Mouse (Mus musculus) kidney, postnatal 14 days (tissue): ENCODE results near the gene Polr1e.

Experiments
- DNase-seq: peaks from one replicate; pipeline ENCODE4 v3.0.0; 2022; ENCODE audit warnings: mixed read lengths

The Polr1e gene

GRCm38 (mm10) chr4:45010806-45011415 lies 7.5 kb upstream of the Polr1e start:
- DNase-seq = peak; percentile 48

GRCm38 (mm10) chr4:45011581-45012104 lies 6.7 kb upstream of the Polr1e start:
- DNase-seq = no peak

- peak; percentile 100 for DNase-seq
These were observed 6.0 kb upstream of the Polr1e start, which contains the start of gene Zbtb5 for GRCm38 (mm10) chr4:45012105-45012975. Gene Zbtb5, minus strand, starts transcription at chr4:45012412.

GRCm38 (mm10) chr4:45013031-45013431 lies 5.4 kb upstream of the Polr1e start:
- no peak for DNase-seq

GRCm38 (mm10) chr4:45013537-45013936 lies 4.8 kb upstream of the Polr1e start:
- DNase-seq = no peak

- DNase-seq = peak; percentile 73
These were observed 2.8 kb upstream of the Polr1e start for GRCm38 (mm10) chr4:45015615-45016014.

GRCm38 (mm10) chr4:45019009-45019408 lies 626 bp downstream of the Polr1e start:
- no peak for DNase-seq

- no peak for DNase-seq
These were observed 8.1 kb downstream of the Polr1e start for GRCm38 (mm10) chr4:45026459-45026858.

- no peak for DNase-seq
These were observed 14.2 kb downstream of the Polr1e start for GRCm38 (mm10) chr4:45032586-45032985.

- peak; percentile 84 for DNase-seq
These were observed 16.6 kb downstream of the Polr1e start for GRCm38 (mm10) chr4:45034693-45035628.

- DNase-seq = no peak
These were observed 17.7 kb downstream of the Polr1e start for GRCm38 (mm10) chr4:45036048-45036447.

- DNase-seq = no peak
These were observed 18.2 kb downstream of the Polr1e start for GRCm38 (mm10) chr4:45036571-45036970.

- no peak for DNase-seq
These were observed 19.4 kb downstream of the Polr1e start for GRCm38 (mm10) chr4:45037455-45038410.

GRCm38 (mm10) chr4:45038879-45039278 lies 20.5 kb downstream of the Polr1e start:
- peak; percentile 19 for DNase-seq

- DNase-seq = peak; percentile 19
These were observed 21.2 kb downstream of the Polr1e start for GRCm38 (mm10) chr4:45039546-45039945.

GRCm38 (mm10) chr4:45040795-45041194 lies 22.4 kb downstream of the Polr1e start:
- DNase-seq = peak; percentile 36

- DNase-seq = no peak
These were observed 28.3 kb downstream of the Polr1e start for GRCm38 (mm10) chr4:45046679-45047078.

GRCm38 (mm10) chr4:45047286-45047887 lies 29.0 kb downstream of the Polr1e start:
- DNase-seq = no peak

- DNase-seq = no peak
These were observed 29.6 kb downstream of the Polr1e start for GRCm38 (mm10) chr4:45047956-45048355.

GRCm38 (mm10) chr4:45054862-45055261 lies 36.5 kb downstream of the Polr1e start:
- no peak for DNase-seq

- DNase-seq = no peak
These were observed 37.1 kb downstream of the Polr1e start for GRCm38 (mm10) chr4:45055451-45055850.
